Mouse (Mus musculus): Measurements from ENCODE around the gene Abcg5. TPM values are rescaled to one million over a fixed set of nuclear protein-coding genes. Genes with fewer than 3 reads are reported as not detected.

The Abcg5 gene
- 1.6 and 3.0 TPM in 2 replicates for polyA plus RNA-seq (2016; fragmentation: Nextera tagmentation; extraction: Ambion mirVana)

DNA sequence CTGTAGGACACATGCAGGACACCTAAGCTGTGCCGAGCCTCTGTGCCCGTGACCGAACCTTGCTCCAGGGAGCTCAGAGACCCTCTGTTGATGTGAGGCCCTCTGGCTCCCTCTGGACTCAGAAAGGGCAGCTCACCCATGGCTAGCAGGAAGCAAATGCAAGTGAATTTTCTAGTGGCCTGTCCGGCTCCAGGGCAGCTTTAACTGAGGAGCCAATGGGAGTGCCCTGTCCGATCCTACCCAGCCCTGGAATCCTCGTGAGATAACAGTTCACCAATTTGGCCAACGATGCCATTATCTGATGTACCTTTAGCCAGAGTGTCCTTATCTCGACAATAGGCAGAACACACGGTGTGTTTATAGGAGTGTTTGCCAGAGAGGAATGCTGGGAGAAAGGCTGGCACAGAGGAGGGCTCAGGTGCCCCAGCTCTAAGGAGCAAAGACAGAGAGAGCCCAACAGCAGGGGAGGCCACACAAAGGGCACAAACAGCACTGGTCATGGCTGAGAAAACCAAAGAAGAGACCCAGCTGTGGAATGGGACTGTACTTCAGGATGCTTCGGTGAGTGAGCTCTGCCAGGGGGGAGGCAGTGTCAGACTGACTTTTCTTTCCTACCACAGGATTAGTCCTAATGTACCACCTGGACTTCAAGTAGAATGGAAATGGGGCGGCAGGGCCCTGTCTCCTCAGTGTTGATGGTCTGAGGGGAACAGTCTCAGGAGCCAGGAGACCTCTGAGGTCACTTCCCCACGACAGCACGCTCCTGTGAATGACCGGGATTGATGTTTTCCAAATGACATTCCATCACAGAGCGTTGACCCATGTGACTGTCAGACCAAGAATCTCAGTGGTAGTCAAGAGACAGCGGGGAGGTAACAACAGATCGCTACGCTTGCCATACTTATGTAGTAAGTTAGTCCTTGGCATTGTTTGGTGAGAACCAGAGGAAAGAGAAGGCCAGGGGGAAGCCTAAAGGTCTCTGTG, at the start of gene Abcg5:
Gene Abcg5, minus strand, starts transcription at position 278 of the 984 bp plus-strand sequence.
- Histone ChIP-seq H3K4me3 (no peak within 1 kb of the TSS), H3K36me3 (no peaks in the 10 kb centered on the region), H3K9me3 (replicated peaks) (no peaks in the 10 kb centered on the region), H3K27ac (replicated peaks) (no peak within 1 kb of the TSS; the same call in 1 of the 2 replicates), H3K4me1 (peaks cover 13% of the 10 kb centered on the region), H3K27me3 (ENCODE audit: low read depth, poor library complexity, severe bottlenecking) (no peaks in the 10 kb centered on the region)
- 81% methylated on average over 18 of the region's 18 CpGs for WGBS
- DNase-seq (ENCODE audit: low spot score), result no peak

DNA sequence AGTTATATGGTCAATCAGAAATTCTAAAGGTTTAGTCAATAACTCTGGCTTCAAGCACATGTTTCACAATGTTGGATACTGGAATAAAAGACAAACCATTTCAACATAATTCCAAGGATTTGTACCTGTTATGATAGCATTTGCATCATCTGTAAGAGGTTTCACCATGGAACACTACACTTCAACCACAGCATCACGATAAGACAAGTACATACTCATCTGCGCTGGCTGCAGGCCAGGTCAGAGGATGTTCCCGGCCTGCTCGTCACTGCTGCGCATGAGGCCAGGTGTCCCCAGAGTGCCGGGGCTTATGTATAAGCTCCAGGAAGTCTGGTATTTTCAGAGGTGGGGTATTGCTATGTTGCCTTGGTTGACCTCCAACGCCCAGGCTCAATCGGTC, 49.8 kb upstream of the Abcg5 start:
- Histone ChIP-seq H3K9me3 (replicated peaks) (no peaks in the 10 kb centered on the region), H3K27ac (replicated peaks) (no peak overlapping the region), H3K36me3 (peaks cover 49% of the 10 kb centered on the region), H3K4me1 (0 out of 2 replicates have a peak, but pooled peaks cover 2% of the 10 kb centered on the region), H3K27me3 (ENCODE audit: low read depth, poor library complexity, severe bottlenecking) (no peaks in the 10 kb centered on the region), H3K4me3 (no peak overlapping the region)
- WGBS, result 93% methylated on average over 8 of the region's 8 CpGs
- DNase-seq (ENCODE audit: low spot score), result no peak

- WGBS, result 93% methylated on average over 12 of the region's 12 CpGs
- H3K9me3 ChIP-seq (replicated peaks), result no peaks in the 10 kb centered on the region
Observed at GRCm38 (mm10) chr17:84731361-84731760, 48.5 kb upstream of the Abcg5 start.

DNA sequence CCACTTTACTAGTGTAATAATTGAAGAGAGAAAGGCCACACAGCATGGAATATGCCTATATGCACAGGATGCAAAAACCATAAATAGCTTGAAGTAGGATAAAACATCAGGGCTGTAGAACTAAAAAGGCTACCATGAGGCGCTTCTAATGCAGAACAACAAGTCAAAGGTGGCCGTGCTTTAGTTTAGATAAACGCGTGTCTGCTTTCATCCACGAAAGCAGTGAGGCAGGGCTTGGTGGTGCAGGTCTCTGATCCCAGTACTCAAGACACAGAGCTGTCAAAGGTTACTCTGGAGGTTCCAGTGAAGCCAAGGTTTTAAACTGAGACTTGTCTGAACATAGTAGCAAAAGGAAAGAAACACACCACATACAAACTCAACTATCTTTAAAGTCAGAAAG, 46.3 kb upstream of the Abcg5 start:
- H3K9me3 ChIP-seq (replicated peaks), result no peaks in the 10 kb centered on the region
- 95% methylated on average over 5 of the region's 5 CpGs for WGBS
- DNase-seq (ENCODE audit: low spot score), result no peak
- no peaks in the 10 kb centered on the region for H3K4me1 ChIP-seq
- no peak overlapping the region for H3K27ac ChIP-seq (replicated peaks)
- no peak overlapping the region for H3K4me3 ChIP-seq
- H3K36me3 ChIP-seq, result peaks cover 61% of the 10 kb centered on the region
- no peaks in the 10 kb centered on the region for H3K27me3 ChIP-seq (ENCODE audit: low read depth, poor library complexity, severe bottlenecking)

More at GRCm38 (mm10) chr17:84731361-84731760, 48.5 kb upstream of the Abcg5 start:
- no peak for DNase-seq (ENCODE audit: low spot score)
- Histone ChIP-seq H3K4me1 (no peaks in the 10 kb centered on the region), H3K27ac (replicated peaks) (no peak overlapping the region), H3K36me3 (peaks cover 51% of the 10 kb centered on the region), H3K27me3 (ENCODE audit: low read depth, poor library complexity, severe bottlenecking) (no peaks in the 10 kb centered on the region), H3K4me3 (no peak overlapping the region)

DNA sequence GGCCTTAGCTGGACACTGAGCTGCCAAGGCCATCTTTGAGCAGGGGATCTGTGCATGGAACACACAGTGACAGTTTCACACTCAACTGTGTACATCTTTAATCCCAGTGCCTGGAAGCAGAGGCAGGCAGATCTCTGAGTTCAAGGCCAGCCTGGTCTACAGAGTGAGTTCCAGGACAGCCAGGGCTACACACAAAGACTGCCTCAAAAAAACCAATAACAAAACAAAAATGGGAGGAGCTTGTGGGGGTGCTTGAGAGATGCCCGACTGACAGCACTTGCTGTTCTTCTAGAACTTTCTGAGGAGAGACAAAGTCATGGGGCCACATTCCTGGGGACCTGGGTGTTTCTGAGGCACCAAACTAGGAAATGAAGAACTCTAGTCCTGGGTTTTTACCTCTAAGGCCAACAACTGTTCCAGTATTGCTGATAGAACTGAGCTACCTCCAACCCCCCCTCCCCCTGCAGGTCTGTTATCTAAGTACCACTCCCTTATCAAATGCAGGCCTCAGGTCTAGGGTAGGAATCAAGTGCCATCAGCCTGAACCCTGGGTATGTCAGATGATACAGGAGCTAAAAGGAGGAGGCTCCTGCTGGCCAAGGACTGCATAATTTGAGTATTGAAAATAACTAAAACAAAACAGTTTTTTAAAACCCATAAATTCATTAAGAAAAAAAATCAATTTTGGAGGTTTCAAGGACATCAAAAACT, 45.5 kb upstream of the Abcg5 start:
- no peaks in the 10 kb centered on the region for H3K9me3 ChIP-seq (replicated peaks)
- H3K4me1 ChIP-seq, result no peaks in the 10 kb centered on the region
- no peak overlapping the region for H3K4me3 ChIP-seq
- H3K27ac ChIP-seq (replicated peaks), result no peak overlapping the region
- 77% methylated on average over 1 of the region's 1 CpGs for WGBS
- DNase-seq (ENCODE audit: low spot score), result no peak
- H3K36me3 ChIP-seq, result peaks cover 68% of the 10 kb centered on the region
- no peaks in the 10 kb centered on the region for H3K27me3 ChIP-seq (ENCODE audit: low read depth, poor library complexity, severe bottlenecking)

DNA sequence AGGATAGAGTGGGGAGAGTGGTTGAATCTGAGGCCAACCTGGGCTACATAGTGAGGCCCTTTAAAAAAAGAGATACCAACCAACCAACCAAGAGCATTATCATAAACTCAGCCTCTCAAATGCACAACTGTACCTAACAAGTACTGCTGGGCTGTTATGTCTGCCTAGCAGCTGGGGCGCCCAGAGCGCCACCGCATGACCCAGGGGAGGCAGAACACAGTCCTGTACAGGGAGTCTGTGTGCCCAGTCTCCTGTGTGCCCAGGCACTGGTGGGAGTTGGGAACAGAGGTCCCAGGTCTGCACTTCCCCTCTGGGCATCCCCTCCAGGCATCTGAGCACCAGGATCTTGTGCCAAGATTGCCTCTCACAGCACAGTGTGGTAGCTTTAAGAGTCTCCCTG, 42.4 kb upstream of the Abcg5 start:
- H3K27me3 ChIP-seq (ENCODE audit: low read depth, poor library complexity, severe bottlenecking), result no peaks in the 10 kb centered on the region
- H3K27ac ChIP-seq (replicated peaks), result no peak overlapping the region
- peaks cover 70% of the 10 kb centered on the region for H3K36me3 ChIP-seq
- H3K4me3 ChIP-seq, result no peak overlapping the region
- WGBS, result 98% methylated on average over 3 of the region's 3 CpGs
- DNase-seq (ENCODE audit: low spot score), result no peak
- H3K4me1 ChIP-seq, result no peaks in the 10 kb centered on the region
- H3K9me3 ChIP-seq (replicated peaks), result no peaks in the 10 kb centered on the region

GRCm38 (mm10) chr17:84724028-84724427, 41.2 kb upstream of the Abcg5 start:
- Histone ChIP-seq H3K36me3 (peaks cover 63% of the 10 kb centered on the region), H3K9me3 (replicated peaks) (no peaks in the 10 kb centered on the region), H3K4me3 (no peak overlapping the region), H3K27me3 (ENCODE audit: low read depth, poor library complexity, severe bottlenecking) (no peaks in the 10 kb centered on the region), H3K4me1 (no peaks in the 10 kb centered on the region), H3K27ac (replicated peaks) (no peak overlapping the region)
- WGBS, result 79% methylated on average over 9 of the region's 9 CpGs
- no peak for DNase-seq (ENCODE audit: low spot score)

DNA sequence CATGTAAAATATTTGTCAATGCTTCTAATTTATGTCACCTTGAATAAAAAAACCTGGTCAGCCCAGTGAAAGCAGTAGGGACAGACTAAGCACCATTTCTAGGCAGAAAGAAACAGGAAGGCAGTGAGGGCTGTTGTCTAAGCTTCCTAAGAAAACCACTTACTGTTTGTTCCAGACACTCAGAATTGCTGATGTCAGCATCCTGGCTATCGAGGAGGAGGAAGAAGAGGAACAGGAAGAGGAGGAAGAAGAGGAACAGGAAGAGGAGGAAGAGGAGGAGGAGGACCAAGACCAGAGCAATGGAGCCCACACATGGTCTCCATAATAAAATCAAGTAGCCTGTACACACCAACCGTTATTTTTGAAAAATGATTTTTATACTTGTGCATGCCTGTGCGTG, 36.3 kb upstream of the Abcg5 start:
- no peaks in the 10 kb centered on the region for H3K27me3 ChIP-seq (ENCODE audit: low read depth, poor library complexity, severe bottlenecking)
- DNase-seq (ENCODE audit: low spot score), result no peak
- H3K4me3 ChIP-seq, result no peak overlapping the region
- H3K4me1 ChIP-seq, result peaks cover 16% of the 10 kb centered on the region
- 95% methylated on average over 3 of the region's 3 CpGs for WGBS
- H3K27ac ChIP-seq (replicated peaks), result no peak overlapping the region
- H3K36me3 ChIP-seq, result peaks cover 32% of the 10 kb centered on the region
- no peaks in the 10 kb centered on the region for H3K9me3 ChIP-seq (replicated peaks)

DNA sequence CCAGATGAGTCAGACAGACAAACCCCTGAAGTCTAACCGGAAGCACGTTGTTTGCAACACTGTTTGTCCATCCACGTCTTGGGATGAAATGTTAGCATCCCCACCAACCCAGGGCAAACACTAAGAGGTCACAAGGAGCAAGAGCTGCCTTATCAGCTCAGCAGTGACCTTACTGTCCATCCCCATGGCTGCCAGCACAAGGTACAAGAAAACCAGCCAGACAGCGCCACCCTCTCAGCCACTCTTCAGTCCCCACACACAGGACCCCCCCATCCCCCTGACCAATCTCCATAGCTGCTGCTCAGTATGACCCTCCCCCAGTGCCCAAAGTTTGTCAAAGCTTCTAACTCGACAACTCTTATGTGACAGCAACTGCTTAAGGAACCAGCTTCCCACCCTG, 34.6 kb upstream of the Abcg5 start:
- WGBS, result 69% methylated on average over 5 of the region's 5 CpGs
- Histone ChIP-seq H3K4me3 (no peak overlapping the region), H3K9me3 (replicated peaks) (no peaks in the 10 kb centered on the region), H3K27me3 (ENCODE audit: low read depth, poor library complexity, severe bottlenecking) (no peaks in the 10 kb centered on the region), H3K27ac (replicated peaks) (no peak overlapping the region), H3K4me1 (peaks cover 23% of the 10 kb centered on the region), H3K36me3 (peaks cover 35% of the 10 kb centered on the region)
- no peak for DNase-seq (ENCODE audit: low spot score)

GRCm38 (mm10) chr17:84716252-84716872, 33.6 kb upstream of the Abcg5 start:
- no peak overlapping the region for H3K4me3 ChIP-seq
- H3K27ac ChIP-seq (replicated peaks), result no peak overlapping the region
- no peaks in the 10 kb centered on the region for H3K27me3 ChIP-seq (ENCODE audit: low read depth, poor library complexity, severe bottlenecking)
- DNase-seq (ENCODE audit: low spot score), result no peak
- H3K9me3 ChIP-seq (replicated peaks), result no peaks in the 10 kb centered on the region
- peaks cover 23% of the 10 kb centered on the region for H3K4me1 ChIP-seq
- H3K36me3 ChIP-seq, result peaks cover 35% of the 10 kb centered on the region
- WGBS, result 89% methylated on average over 16 of the region's 16 CpGs

GRCm38 (mm10) chr17:84714930-84715329, 32.1 kb upstream of the Abcg5 start:
- Histone ChIP-seq H3K36me3 (peaks cover 35% of the 10 kb centered on the region), H3K27ac (replicated peaks) (no peak overlapping the region), H3K27me3 (ENCODE audit: low read depth, poor library complexity, severe bottlenecking) (no peaks in the 10 kb centered on the region), H3K4me3 (no peak overlapping the region), H3K9me3 (replicated peaks) (no peaks in the 10 kb centered on the region), H3K4me1 (peaks cover 23% of the 10 kb centered on the region)
- 64% methylated on average over 4 of the region's 4 CpGs for WGBS
- DNase-seq (ENCODE audit: low spot score), result no peak

DNA sequence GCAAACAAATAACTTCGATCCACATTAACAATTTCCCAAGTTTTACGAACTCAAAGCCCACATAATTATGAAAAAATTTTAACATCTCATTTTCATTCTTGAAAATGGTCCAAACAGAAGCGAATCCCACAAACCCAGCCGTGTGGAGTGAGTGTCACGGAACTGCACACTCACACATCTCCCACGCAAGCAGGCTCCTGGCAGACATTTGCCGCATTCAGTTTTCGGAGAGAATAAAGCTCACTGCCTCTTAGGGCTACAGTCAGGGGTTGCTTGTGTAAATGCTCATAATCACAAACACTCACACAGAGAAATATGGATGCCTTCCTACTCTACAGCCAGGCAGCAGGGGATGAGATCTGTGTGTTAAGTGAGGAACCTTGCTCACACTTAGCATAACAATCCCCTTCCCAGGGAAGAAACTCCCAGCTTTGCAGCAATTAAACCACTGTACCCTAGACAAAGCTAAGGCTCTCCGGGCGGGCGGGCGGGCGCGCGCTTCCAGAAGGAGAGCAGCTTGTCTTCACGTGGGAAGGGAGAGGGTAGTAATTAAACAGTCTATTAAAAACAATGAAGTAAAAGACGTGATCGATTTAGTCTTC, 30.9 kb upstream of the Abcg5 start:
- no peak overlapping the region for H3K27ac ChIP-seq (replicated peaks)
- peaks cover 48% of the 10 kb centered on the region for H3K36me3 ChIP-seq
- peaks cover 34% of the 10 kb centered on the region for H3K4me1 ChIP-seq
- H3K4me3 ChIP-seq, result no peak overlapping the region
- H3K9me3 ChIP-seq (replicated peaks), result no peaks in the 10 kb centered on the region
- no peaks in the 10 kb centered on the region for H3K27me3 ChIP-seq (ENCODE audit: low read depth, poor library complexity, severe bottlenecking)
- 75% methylated on average over 18 of the region's 18 CpGs for WGBS
- no peak for DNase-seq (ENCODE audit: low spot score)

Measured in midbrain, embryonic 10.5 days (tissue).